Mouse (Mus musculus): ENCODE measurements around the gene Col1a2.
A peak's percentile ranks its signal among the peaks of the same experiment; 100 is the strongest.

Col1a2 gene

GRCm38 (mm10) chr6:4504603-4505131, at the start of gene Col1a2:
Col1a2 (plus strand) TSS chr6:4504814.
- DNase-seq, result no peak

GRCm38 (mm10) chr6:4455518-4455917, 49.1 kb upstream of the Col1a2 start:
- no peak for DNase-seq

GRCm38 (mm10) chr6:4455961-4456617, 48.5 kb upstream of the Col1a2 start:
- no peak for DNase-seq

GRCm38 (mm10) chr6:4456691-4457447, 47.7 kb upstream of the Col1a2 start:
- no peak for DNase-seq

GRCm38 (mm10) chr6:4457555-4457996, 47.0 kb upstream of the Col1a2 start:
- no peak for DNase-seq

GRCm38 (mm10) chr6:4465320-4465719, 39.3 kb upstream of the Col1a2 start:
- DNase-seq, result no peak

GRCm38 (mm10) chr6:4483577-4483936, 21.1 kb upstream of the Col1a2 start:
- DNase-seq, result no peak

- DNase-seq, result no peak
These were observed 20.5 kb upstream of the Col1a2 start for GRCm38 (mm10) chr6:4483937-4484601.

- no peak for DNase-seq
These were observed 16.3 kb upstream of the Col1a2 start for GRCm38 (mm10) chr6:4488349-4488748.

GRCm38 (mm10) chr6:4488966-4489365, 15.6 kb upstream of the Col1a2 start:
- DNase-seq, result no peak

- DNase-seq, result no peak
These were observed 15.0 kb upstream of the Col1a2 start for GRCm38 (mm10) chr6:4489366-4490245.

GRCm38 (mm10) chr6:4493666-4494065, 10.9 kb upstream of the Col1a2 start:
- no peak for DNase-seq

- no peak for DNase-seq
These were observed 8.2 kb upstream of the Col1a2 start for GRCm38 (mm10) chr6:4496428-4496827.

- DNase-seq, result no peak
These were observed 1.5 kb upstream of the Col1a2 start for GRCm38 (mm10) chr6:4503106-4503505.

- DNase-seq, result peak; percentile 10
These were observed 764 bp downstream of the Col1a2 start for GRCm38 (mm10) chr6:4505158-4505997.

- DNase-seq, result no peak
These were observed 1.5 kb downstream of the Col1a2 start for GRCm38 (mm10) chr6:4506106-4506505.

GRCm38 (mm10) chr6:4506791-4507190, 2.2 kb downstream of the Col1a2 start:
- DNase-seq, result no peak

- no peak for DNase-seq
These were observed 2.7 kb downstream of the Col1a2 start for GRCm38 (mm10) chr6:4507323-4507722.

- no peak for DNase-seq
These were observed 3.7 kb downstream of the Col1a2 start for GRCm38 (mm10) chr6:4508279-4508678.

- no peak for DNase-seq
These were observed 4.8 kb downstream of the Col1a2 start for GRCm38 (mm10) chr6:4509395-4509794.

GRCm38 (mm10) chr6:4514671-4515070, 10.1 kb downstream of the Col1a2 start:
- no peak for DNase-seq

- DNase-seq, result no peak
These were observed 16.4 kb downstream of the Col1a2 start for GRCm38 (mm10) chr6:4521031-4521430.
